Mouse (Mus musculus) megakaryocyte, embryonic 14.5 days (primary cell): ENCODE data around the gene Tmem135. TPM values are rescaled to one million over a fixed set of nuclear protein-coding genes. Genes with fewer than 3 reads are reported as not detected.

Experiments
- H3K27me3 ChIP-seq: replicated peaks from 2 replicates; pipeline ENCODE3; 2012; ENCODE audit warnings: inconsistent platforms
- H3K36me3 ChIP-seq: replicated peaks from 2 replicates; pipeline ENCODE3; 2012; ENCODE audit warnings: low read length, inconsistent platforms, mixed read lengths
- H3K4me1 ChIP-seq: 2 replicates; pipeline ENCODE4 v1.6.1; 2012; ENCODE audit warnings: inconsistent platforms
- H3K4me3 ChIP-seq: replicated peaks from 2 replicates; pipeline ENCODE3; 2012; ENCODE audit warnings: moderate library complexity, mild to moderate bottlenecking, inconsistent platforms
- H3K9me3 ChIP-seq: 2 replicates; pipeline ENCODE4 v1.6.1; 2012; ENCODE audit warnings: inconsistent platforms
- FLI1 ChIP-seq: IDR thresholded peaks from 2 replicates; pipeline ENCODE4 v1.6.1; 2012; ENCODE audit warnings: low read length, inconsistent platforms, mixed read lengths
- GATA1 ChIP-seq: IDR thresholded peaks from 3 replicates; pipeline ENCODE4 v1.6.1; 2012; ENCODE audit warnings: mixed read lengths, low read length, inconsistent platforms, borderline replicate concordance
- polyA plus RNA-seq: library from polyadenylated mRNA; stranded (reverse); fragments of >175 nt; gene quantifications from 2 replicates; pipeline ENCODE4 v1.2.3, GENCODE M21; 2012; ENCODE audit warnings: low replicate concordance; ENCODE audit not compliant: insufficient read depth

The Tmem135 gene
- polyA plus RNA-seq, 1 experiment: 19.0 TPM

GRCm38 (mm10) chr7:89431185-89431584 lies 27.2 kb upstream of the Tmem135 start:
- no peak overlapping the region for H3K4me3 ChIP-seq
- no peaks in the 10 kb centered on the region for H3K9me3 ChIP-seq
- no peak for TF ChIP-seq FLI1
- TF ChIP-seq GATA1: no peak
- peaks cover under 1% of the 10 kb centered on the region for H3K27me3 ChIP-seq
- H3K4me1 ChIP-seq: no peaks in the 10 kb centered on the region
- H3K36me3 ChIP-seq: no peaks in the 10 kb centered on the region

- no peak overlapping the region for H3K4me3 ChIP-seq
- no peaks in the 10 kb centered on the region for H3K36me3 ChIP-seq
- no peaks in the 10 kb centered on the region for H3K9me3 ChIP-seq
- no peak for TF ChIP-seq GATA1
- no peak for TF ChIP-seq FLI1
- H3K27me3 ChIP-seq: peaks cover 5% of the 10 kb centered on the region
- H3K4me1 ChIP-seq: no peaks in the 10 kb centered on the region
Measured at GRCm38 (mm10) chr7:89429326-89429725, 25.3 kb upstream of the Tmem135 start.

GRCm38 (mm10) chr7:89428804-89429203 lies 24.8 kb upstream of the Tmem135 start:
- no peak for TF ChIP-seq GATA1
- Histone ChIP-seq H3K27me3 (peaks cover 7% of the 10 kb centered on the region), H3K9me3 (no peaks in the 10 kb centered on the region), H3K4me1 (no peaks in the 10 kb centered on the region), H3K4me3 (no peak overlapping the region), H3K36me3 (no peaks in the 10 kb centered on the region)

GRCm38 (mm10) chr7:89427101-89427500 lies 23.1 kb upstream of the Tmem135 start:
- Histone ChIP-seq H3K36me3 (no peaks in the 10 kb centered on the region), H3K9me3 (no peaks in the 10 kb centered on the region), H3K27me3 (peaks cover 7% of the 10 kb centered on the region), H3K4me3 (no peak overlapping the region), H3K4me1 (no peaks in the 10 kb centered on the region)
- no peak for TF ChIP-seq GATA1
- no peak for TF ChIP-seq FLI1

GRCm38 (mm10) chr7:89425803-89426725 lies 22.0 kb upstream of the Tmem135 start:
- Histone ChIP-seq H3K4me1 (no peaks in the 10 kb centered on the region), H3K4me3 (no peak overlapping the region), H3K36me3 (no peaks in the 10 kb centered on the region), H3K9me3 (no peaks in the 10 kb centered on the region), H3K27me3 (peaks cover 7% of the 10 kb centered on the region)
- TF ChIP-seq GATA1 (no peak), FLI1 (no peak)

- Histone ChIP-seq H3K4me1 (no peaks in the 10 kb centered on the region), H3K27me3 (peaks cover 7% of the 10 kb centered on the region), H3K4me3 (no peak overlapping the region), H3K36me3 (no peaks in the 10 kb centered on the region), H3K9me3 (no peaks in the 10 kb centered on the region)
- no peak for TF ChIP-seq GATA1
- no peak for TF ChIP-seq FLI1
Measured at GRCm38 (mm10) chr7:89424659-89425058, 20.6 kb upstream of the Tmem135 start.

GRCm38 (mm10) chr7:89423688-89424255 lies 19.8 kb upstream of the Tmem135 start:
- H3K4me1 ChIP-seq: peaks cover 2% of the 10 kb centered on the region; the same call in 1 of the 2 replicates
- H3K4me3 ChIP-seq: no peak overlapping the region
- H3K9me3 ChIP-seq: no peaks in the 10 kb centered on the region
- TF ChIP-seq FLI1 (no peak), GATA1 (no peak)
- peaks cover 7% of the 10 kb centered on the region for H3K27me3 ChIP-seq
- no peaks in the 10 kb centered on the region for H3K36me3 ChIP-seq

- no peak overlapping the region for H3K4me3 ChIP-seq
- no peaks in the 10 kb centered on the region for H3K9me3 ChIP-seq
- H3K27me3 ChIP-seq: peaks cover 7% of the 10 kb centered on the region
- H3K36me3 ChIP-seq: no peaks in the 10 kb centered on the region
- TF ChIP-seq FLI1 (no peak), GATA1 (no peak)
- H3K4me1 ChIP-seq: peaks cover 7% of the 10 kb centered on the region
Measured at GRCm38 (mm10) chr7:89423194-89423593, 19.2 kb upstream of the Tmem135 start.

- H3K36me3 ChIP-seq: no peaks in the 10 kb centered on the region
- no peaks in the 10 kb centered on the region for H3K9me3 ChIP-seq
- TF ChIP-seq GATA1 (no peak), FLI1 (no peak)
- no peak overlapping the region for H3K4me3 ChIP-seq
- peaks cover 10% of the 10 kb centered on the region for H3K4me1 ChIP-seq
- peaks cover 7% of the 10 kb centered on the region for H3K27me3 ChIP-seq
Measured at GRCm38 (mm10) chr7:89422650-89423049, 18.6 kb upstream of the Tmem135 start.

GRCm38 (mm10) chr7:89421294-89421693 lies 17.3 kb upstream of the Tmem135 start:
- Histone ChIP-seq H3K4me3 (no peak overlapping the region), H3K27me3 (peaks cover 7% of the 10 kb centered on the region), H3K36me3 (no peaks in the 10 kb centered on the region), H3K4me1 (peaks cover 13% of the 10 kb centered on the region), H3K9me3 (no peaks in the 10 kb centered on the region)
- TF ChIP-seq FLI1 (no peak), GATA1 (no peak)
